Mouse (Mus musculus): ENCODE data around the gene Itgb1bp1.

Itgb1bp1 gene

DNA sequence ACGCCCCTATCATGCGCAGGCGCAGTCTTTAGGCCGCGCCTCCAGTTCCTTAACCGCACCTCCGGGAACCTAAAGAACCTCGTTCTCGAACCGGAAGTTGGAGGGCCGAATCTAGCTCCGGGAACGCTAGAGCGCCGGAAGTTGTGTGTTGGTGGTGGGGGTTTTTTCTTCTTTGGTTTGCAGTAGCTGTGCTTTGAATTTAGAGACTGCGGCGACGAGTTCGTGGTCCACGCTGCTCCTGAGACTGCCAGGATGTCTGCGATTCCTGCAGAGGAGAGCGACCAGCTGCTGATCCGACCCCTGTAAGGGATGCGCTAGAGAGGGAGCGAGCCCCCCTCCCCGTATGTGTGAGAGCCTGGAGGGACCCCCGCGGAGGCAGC is at the start of gene Itgb1bp1:
Gene Itgb1bp1, minus strand, starts transcription at position 42 of the 380 bp plus-strand sequence.
- DNase-seq: peak; percentile 98

DNA sequence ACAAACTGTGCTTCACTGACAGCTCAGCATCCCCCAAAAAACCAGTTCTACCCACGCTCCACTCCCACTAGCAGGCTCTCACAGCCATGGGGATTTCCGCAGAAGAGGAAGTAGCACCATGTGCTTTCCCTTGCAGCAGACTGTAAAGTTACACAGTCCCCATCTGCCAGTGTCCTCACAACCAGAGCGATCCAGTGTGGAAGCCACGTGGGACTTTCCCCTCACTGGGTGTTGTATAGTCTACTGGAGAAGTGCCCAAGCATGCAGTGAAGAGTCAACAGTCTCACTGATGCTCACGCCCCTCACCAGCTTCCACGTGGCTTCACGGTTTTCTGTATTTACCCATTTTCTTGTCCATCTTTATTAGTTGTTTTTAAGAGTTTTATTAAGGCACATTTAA is 49.8 kb upstream of the Itgb1bp1 start:
- peak in 1 of 2 experiments; percentile 22 for DNase-seq

DNA sequence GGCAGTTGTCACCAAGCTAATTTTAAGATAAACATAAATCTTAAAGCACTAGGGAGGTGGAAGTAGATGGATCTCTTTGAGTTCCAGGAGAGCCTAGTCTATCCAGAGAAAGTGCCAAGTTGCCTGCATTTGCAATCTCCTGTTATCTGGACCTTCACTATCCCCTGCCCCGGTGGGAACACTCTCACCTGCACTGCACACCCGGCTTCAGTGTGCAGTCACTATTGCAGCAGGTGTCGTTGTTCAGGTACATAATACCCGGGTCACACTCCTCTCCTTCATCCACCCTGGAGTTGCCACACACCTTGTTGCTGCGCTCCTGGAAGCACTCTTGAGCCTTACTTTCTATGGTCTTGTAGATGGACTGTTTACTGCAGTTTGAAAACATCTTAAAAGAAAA is 47.7 kb upstream of the Itgb1bp1 start:
- DNase-seq: no peak

DNA sequence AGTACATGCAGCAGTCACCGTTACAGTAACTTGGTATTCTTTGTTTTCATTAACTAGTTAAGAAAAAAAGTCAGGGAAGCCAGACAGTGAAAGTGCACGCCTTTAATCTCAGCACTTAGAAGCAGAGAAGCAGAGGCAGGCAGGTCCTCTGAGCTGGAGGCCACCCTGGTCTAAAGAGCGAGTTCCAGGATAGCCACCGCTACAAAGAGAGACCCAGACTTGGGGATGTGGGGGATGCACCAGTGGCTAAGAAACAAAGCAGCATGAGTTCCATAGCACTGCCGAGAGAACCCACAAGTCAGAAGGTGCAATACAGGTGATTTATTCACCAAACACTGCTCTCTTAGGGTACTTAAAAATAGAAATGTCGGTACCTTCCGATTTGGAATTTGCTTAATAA is 46.9 kb upstream of the Itgb1bp1 start:
- no peak for DNase-seq

DNA sequence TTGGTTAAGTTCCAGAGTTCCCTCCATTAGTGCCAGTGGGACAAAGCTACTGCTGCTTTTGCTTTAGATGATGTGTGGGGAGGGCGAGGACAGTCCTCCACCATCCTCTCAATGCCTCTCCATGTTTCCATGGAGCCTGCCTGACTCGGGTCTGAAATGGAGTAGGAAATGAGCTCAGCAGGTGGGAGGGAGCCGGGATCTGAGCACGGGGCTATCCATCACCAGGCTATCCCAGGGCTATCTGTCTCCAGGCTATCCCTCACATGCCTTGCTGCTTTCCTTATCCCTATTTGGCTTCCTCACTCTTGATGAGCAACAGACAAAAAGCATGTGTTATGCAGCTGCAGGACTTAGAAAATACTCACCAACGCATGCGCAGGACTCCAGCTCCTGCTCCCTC is 45.6 kb upstream of the Itgb1bp1 start:
- DNase-seq: no peak

DNA sequence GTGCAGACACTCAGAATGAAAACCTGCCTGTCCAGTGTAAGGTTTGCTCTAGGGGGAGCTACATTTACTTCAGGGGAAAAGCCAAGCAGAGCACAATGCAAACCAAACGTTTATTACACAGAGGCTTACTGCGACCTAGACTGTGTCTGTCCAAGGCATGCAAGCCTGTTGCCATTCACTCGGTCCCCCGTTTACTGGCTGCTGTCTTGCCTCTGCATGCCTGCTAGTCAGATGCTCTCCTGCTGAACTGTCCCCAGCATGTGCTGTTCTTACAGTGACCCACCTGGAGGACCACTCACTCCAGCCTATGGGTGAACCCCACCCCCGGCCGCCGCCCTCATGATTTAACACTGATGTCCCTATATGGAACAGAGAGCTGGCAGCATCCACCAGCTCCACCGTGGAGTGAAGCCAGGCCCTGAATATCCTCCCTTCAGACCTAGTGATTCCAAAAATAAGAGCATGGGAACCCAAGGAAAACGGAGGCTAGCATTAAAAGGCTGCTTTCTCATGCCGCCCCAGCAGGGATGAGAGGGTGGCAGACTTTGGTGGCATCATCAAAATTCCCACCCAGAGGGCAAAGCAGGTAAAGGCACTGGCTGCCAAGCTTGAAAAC is 45.0 kb upstream of the Itgb1bp1 start:
- DNase-seq: no peak

DNA sequence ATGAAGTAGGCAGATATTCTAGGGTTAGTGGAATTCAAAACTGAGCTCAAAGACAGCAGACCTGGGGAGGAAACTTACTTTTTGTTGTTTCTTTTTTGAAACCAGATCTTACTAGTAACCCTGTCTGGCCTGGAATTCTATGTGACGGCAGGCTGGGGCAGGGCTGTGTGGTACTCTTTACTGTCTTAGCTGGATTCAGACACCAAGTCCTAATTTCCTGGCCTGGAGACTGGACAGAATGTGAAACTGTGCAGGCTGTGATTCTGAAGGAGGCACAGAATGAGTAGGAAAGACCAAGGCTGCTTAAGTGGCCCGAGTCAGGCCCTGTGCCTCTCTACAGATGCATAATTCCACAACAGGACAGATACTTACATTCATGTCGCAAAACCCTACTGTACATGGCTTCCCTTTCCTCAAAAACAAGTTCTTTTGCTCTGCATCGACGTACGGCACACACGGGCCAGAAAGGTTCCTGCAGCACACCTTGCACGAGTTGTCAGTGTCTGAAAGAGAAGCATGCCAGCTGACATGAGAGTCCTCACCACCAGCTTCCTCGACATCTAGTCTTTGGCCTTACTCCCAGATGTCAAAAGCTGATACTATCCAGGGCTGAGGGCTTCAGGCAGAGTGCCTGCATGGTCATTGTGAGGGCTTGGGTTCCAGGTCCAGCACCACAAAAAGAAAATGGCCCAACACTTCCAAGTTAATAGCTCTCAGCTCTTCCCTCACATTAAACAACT is 43.7 kb upstream of the Itgb1bp1 start:
- no peak for DNase-seq

DNA sequence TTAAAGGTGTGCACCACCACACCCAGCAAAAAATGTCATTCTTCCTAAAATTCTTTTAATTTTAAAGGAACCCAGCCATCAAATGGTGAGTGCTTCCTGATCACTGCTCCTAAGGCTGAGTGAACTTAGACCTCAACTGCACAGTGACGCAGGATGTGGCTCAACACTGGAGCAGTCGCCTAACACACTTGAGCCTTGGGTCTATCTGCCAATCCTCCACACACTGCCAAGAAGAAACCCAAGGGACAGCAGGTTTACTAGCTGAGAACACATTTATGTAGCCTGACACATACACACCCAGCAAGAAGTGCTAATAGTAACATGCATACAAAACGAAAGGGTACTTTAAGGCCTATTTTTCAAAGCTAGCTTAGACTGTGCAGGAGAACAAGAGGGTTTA is 40.2 kb upstream of the Itgb1bp1 start:
- no peak for DNase-seq

DNA sequence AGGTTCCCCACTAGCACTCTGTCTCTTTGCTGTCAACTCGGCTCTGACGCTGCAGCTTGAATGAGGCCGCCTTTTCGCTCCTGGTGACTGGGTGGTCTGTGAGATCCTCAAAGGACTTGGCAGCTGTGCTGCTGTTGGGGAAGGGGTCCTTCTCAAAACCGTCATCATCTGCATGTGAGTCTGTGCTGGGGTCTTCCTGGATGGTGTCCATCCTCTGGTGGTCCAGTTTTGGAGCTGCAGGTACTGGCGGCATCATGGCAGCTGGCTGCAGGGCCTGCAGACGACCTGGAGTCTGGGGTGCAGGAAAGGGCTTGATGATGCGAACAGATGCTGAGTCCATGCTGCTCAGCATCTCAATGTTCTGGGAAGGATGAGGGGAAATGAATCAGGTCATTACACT is 39.2 kb upstream of the Itgb1bp1 start:
- DNase-seq: no peak

DNA sequence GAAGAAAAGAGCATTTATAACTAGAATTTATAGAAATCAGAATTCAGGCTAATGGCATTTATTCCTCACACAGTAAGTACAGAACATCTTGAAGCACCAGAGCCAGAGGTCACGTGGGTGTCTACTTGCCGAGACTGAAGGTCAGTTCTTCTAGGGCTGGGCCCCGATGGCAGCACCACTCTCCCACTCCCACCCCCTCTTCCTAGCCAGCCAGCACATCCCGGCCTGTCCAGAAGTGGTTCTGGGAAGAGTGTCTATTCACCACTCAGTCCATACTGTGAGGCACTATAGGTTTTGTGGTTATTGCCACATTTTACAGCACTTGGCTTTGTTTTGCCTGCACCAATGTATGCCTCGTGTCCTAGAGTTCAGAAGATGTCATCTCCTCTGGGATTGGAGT is 38.0 kb upstream of the Itgb1bp1 start:
- DNase-seq: no peak

DNA sequence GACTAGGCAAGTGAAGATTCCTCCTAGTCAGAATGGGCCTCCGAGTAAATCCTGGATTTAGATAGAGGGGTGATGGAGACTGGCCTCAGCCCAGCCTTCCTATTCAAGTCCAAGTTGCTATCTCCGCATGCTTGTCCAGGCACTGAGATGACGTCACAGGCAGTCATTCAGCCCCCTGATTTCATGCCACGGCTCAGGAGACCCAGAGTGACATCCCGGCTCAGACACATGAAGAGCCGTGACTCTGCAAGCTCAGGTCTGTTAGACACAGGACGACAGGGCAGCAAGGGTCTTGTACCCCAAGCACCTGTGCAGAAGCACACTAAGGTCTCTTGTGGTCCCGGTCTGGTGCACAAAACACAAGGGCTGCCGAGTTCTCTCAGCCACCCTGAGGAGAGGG is 36.8 kb upstream of the Itgb1bp1 start:
- DNase-seq: no peak

DNA sequence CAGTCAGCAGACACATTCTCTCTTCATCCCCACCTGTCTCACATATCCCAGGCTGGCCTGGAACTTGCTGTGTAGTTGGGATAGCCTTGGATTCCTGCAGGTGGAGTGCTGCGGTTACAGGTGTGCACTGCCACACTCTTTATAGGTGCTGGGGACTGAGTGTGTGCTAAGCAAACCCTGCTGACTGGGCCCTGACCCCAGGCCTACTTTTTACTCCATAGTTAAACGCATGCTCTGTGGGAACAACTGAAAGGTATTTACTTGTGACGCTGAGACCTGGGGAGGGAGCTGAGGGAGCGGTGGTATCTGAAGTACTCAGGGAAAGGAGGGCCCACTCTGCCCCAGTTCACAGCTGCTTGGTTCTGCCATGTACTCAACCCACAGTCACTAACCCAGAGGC is 36.2 kb upstream of the Itgb1bp1 start:
- no peak for DNase-seq

DNA sequence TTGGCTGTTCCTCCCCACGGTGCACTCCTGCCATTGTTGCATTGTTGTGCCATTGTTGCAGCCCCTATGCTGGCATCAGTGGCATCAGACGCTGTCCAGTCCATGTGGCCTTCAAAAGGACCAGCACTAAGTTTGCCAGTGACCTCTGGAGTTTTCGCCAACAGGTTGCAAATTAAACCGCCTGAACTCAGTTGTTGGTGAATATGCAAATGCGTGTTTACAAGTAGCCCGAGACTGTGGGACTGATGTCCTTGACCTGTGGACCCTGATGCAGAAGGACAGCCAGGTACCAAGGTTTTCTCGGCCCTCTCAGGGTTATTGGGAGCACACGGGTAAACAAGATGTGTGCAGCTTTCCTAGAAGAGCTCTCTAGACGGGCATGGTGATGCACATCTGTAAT is 35.1 kb upstream of the Itgb1bp1 start:
- no peak for DNase-seq

DNA sequence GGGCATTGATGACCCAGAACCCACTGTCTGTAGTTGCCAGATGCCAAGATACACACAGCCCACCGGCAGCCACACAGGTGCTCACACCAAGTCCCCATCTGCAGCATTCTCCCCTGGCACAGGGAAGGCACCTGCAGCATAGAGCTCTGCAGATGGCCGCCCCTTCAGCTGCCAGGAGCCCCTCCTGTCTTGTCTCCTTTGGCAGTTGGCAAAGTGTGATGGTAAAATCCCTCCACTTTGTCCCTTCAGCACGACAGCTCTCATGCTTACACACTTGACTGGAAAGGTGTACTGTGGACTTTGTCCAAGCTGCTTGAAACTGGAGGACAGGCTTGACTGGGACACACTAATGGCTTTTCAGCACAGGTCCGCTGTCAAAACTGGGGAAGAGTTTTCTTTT is 34.2 kb upstream of the Itgb1bp1 start:
- no peak for DNase-seq

DNA sequence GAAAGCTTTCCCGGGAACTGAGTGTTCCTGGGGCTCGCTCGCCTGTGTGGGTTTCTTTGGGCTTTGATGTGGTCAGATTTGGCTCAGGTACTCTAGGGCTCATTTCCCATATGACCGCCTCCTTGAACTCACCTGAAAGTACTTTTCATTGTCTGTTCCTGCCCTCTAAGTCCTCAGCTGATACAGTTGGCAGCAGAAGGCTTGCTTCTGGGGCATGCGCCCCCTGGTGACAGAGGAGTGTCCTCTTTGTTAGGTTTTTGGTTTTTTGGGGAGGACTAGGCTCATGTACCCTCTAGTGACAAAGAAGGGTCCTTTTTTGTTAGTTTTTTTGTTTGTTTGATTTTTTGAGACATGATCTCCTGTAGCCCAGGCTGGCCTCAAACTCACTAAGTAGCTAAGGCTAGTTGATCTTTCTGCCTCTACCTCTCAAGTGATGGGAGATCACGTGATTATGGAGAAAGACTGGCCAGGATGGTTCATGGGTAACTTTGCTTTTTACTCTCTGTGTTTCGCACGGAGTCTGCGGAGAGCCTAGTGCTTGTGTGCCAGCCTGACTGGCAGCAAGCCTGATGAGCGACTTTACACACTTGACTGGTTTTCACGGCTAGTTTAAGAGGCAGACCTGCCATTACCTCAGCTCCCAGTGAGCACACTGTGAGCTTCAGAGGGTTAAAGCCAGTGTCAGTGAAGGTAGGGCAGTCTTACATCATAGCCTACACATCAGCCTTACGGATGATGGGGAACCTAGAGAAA is 32.2 kb upstream of the Itgb1bp1 start:
- peak; percentile 80 to 81 for DNase-seq

DNA sequence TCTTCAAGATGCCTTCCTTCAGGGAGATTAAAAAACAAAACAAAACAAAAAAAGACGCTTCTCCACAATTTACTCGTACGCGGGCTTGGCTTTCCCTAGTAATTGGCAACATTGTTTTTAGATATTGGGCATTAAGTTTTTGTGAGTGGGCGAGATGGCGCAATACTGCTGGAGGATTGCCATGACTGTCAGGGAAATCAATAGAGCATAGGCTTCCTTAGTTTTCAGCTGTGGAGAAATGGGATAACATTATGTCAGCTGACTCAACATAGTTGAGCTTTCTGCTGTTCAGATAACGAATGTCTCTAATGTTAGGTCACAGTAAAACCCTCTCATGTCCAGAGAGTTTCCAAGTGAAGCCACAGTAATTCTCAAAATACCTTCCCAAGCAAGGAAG is 30.8 kb upstream of the Itgb1bp1 start:
- no peak for DNase-seq

DNA sequence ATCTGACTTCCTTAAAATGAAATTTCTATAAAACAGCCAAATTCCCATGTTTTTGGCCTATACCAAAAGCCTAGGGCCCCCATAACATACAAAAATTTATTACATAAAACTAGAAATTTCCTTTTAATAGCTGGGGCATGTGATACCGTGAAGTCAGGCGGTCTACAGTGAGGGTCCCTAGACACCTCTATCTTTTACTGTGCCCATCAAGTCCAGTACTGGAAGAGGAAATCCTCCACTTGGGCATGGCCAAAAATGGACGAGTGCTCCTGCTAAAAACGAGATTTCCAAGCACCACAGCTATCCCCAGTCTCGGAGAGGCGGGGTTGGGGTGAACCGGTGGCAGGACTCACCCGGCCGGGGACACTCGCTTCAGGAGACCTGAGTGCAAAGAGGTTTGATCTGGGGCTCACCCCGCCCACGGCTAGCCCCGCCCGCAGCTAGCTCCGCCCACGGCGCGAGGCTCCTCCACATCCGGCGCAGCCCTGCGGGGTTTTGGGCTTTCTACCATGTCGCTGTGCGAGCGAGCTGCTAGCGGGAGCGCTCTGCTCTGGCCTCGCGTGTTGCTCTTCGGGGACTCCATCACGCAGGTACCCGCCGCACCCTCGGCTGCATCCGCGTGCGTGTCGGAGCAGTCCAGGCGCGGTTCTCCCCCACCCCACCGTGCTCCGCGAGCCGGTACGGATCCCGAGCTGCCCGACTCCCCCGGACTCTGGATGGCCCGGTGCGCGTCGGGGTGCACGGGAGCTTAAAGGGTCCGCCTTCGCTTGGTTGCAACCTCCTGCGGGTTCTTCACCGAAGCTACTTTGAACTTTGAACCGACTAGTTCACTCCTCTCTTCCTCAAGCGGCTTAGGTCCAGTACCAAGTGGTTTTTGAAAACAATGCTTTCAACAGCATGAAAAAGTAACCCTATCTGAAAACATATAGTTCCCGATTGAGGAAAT is 30.1 kb upstream of the Itgb1bp1 start, which contains the start of gene Iah1:
Gene Iah1, plus strand, starts transcription at position 467 of the 946 bp plus-strand sequence.
- DNase-seq: peak; percentile 92

DNA sequence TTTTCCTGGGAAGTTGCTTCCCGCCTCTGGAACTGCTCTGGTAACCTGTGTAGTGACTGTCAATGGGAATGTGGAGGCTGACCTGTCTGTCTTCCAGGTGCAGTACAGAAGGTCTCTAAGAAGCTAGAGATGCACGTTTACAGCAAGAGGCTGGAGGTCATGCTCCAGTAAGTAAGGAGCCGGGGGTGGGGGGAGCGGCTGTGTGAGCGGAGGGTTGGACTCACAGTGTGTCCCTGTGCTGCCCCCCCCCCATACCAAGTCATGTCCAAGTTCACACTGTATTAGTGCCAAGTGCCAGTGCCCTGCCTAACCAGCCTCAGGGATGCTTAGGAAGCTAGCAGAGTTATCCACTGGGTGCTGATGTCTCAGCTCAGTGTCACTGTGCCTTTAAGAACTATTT is 26.1 kb upstream of the Itgb1bp1 start:
- no peak for DNase-seq

DNA sequence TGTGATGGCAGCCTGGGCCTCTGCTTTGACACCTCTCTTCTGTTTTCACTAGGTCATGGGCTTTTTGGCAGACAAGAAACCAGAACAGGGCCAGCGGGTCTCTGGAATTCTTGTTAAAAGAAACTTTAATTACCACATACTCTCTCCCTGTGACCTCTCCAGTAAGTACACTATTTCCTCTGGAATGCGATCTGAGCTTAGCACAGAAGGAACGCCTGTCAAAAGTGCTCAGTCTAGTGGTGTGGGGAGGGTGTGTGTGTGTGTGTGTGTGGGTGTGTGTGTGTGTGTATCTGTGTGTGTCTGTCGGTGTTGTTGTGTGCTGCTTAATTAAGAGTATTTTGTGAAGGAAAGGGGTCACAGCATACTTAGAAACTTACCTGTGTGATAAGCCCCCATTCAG is 20.6 kb upstream of the Itgb1bp1 start:
- no peak for DNase-seq

DNA sequence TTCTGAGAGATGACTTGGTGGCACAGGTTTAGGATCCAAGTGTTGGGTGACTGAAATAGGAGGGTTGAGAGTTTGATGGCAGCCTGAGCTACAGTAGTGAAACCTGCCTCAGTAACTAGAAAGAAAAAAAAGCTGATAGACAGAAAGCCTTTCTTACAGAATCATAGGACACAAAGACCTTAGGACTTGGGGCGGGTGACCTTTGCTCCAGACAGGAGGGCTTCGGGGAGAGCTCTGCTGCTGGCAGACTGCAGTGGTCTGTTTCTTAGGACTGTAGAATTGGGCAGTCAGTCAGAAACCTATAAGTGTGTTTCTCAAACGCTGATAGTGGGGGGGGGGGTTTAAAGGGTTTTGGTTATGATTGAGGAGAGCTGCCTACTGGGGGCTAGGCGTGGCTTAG is 19.7 kb upstream of the Itgb1bp1 start:
- DNase-seq: no peak

DNA sequence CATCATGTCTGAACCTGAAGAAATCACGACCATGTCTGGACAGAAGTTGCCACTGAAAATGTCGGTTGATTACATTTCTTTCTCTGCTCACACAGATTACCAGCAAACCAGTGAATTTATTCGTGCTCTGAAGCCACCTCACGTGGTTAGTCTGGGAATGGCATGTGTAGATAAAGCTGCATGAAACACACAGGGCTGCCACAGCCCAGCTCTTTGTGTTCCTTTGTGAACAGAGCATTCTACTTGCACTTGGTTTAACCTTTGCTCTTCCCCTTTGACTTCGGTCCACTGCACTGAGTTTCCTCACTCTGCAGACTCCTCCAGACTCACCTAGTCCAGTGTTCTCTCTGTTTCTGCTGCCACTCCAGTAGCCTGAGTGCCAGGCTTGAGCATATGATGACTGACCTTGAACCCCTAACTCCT is 16.3 kb upstream of the Itgb1bp1 start:
- DNase-seq: no peak

DNA sequence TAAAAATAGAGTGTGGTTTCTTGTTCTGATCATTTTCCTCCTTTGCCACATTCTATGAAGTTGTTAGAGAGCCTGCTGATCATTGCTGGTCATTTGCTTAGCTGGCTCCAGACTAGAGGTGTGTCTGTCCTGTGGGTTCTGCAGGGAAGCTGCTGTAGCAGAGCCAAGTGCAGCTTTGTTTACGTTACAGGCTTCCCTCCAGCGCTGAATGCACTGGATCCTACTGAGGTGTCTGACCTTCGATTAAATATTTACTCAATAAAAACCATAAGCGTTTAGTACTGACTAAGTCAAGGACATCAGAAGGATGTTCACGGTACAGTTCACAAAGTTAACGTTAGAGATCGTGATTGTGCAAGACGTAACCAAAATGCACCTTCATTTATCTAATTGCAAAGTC is 15.8 kb upstream of the Itgb1bp1 start:
- no peak for DNase-seq

DNA sequence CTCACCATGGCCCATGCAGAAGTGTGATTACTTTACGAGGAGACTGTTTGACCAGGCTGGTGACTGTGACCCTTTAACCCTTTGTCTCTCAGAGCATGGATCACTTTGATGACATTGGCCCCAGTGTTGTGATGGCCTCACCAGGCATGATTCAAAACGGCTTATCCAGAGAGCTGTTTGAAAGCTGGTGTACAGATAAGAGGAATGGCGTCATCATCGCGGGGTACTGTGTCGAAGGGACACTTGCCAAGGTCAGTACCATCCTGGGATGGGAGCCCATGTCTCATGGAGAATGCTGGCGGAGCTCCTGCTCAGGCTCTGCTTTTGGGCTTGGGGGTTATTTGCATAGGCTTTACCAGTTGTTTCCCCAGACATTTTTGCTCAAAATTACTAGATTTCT is 15.2 kb upstream of the Itgb1bp1 start:
- DNase-seq: no peak
